Mouse (Mus musculus): ENCODE data around the gene Eipr1. TPM values are rescaled to one million over a fixed set of nuclear protein-coding genes. Genes with fewer than 3 reads are reported as not detected.

Gene Eipr1
- total and polyA plus RNA-seq, 2 experiments, result 6.7 to 18.1 TPM

GRCm38 (mm10) chr12:28859495-28860263 lies 108.1 kb downstream of the Eipr1 start:
- TF ChIP-seq CTCF (IDR thresholded peaks at IDR 0.05; ENCODE audit: low read depth, low read length) (no peak), POLR2A (IDR thresholded peaks at IDR 0.05; ENCODE audit: extremely low read depth, insufficient read depth, low read length) (no peak)
- no peak for DNase-seq (ENCODE audit: extremely low read depth, low read depth, low spot score)
- H3K27me3 ChIP-seq (ENCODE audit: control insufficient read depth, insufficient read depth, low read length), result no peaks in the 10 kb centered on the region
- H3K79me2 ChIP-seq (ENCODE audit: control insufficient read depth, insufficient read depth, low read length), result no peaks in the 10 kb centered on the region
- no peak overlapping the region for H3K9ac ChIP-seq (ENCODE audit: low read depth, low read length)
- no peak overlapping the region for H3K27ac ChIP-seq (replicated peaks; ENCODE audit: insufficient read depth, low read depth, low read length)
- no peak overlapping the region for H3K4me3 ChIP-seq (ENCODE audit: insufficient read depth, low read depth, low read length)
- H3K4me1 ChIP-seq (ENCODE audit: control insufficient read depth, insufficient read depth, low read length), result no peaks in the 10 kb centered on the region
- no peaks in the 10 kb centered on the region for H3K36me3 ChIP-seq (ENCODE audit: control insufficient read depth, insufficient read depth, low read length)
- 91% methylated on average over 11 of the region's 11 CpGs for WGBS

- no peak for DNase-seq (ENCODE audit: extremely low read depth, low read depth, low spot score)
- no peaks in the 10 kb centered on the region for H3K79me2 ChIP-seq (ENCODE audit: control insufficient read depth, insufficient read depth, low read length)
- H3K4me3 ChIP-seq (ENCODE audit: insufficient read depth, low read depth, low read length), result no peak overlapping the region
- no peaks in the 10 kb centered on the region for H3K36me3 ChIP-seq (ENCODE audit: control insufficient read depth, insufficient read depth, low read length)
- TF ChIP-seq POLR2A (IDR thresholded peaks at IDR 0.05; ENCODE audit: extremely low read depth, insufficient read depth, low read length) (no peak), CTCF (IDR thresholded peaks at IDR 0.05; ENCODE audit: low read depth, low read length) (no peak)
- no peaks in the 10 kb centered on the region for H3K4me1 ChIP-seq (ENCODE audit: control insufficient read depth, insufficient read depth, low read length)
- no peak overlapping the region for H3K27ac ChIP-seq (replicated peaks; ENCODE audit: insufficient read depth, low read depth, low read length)
- no peak overlapping the region for H3K9ac ChIP-seq (ENCODE audit: low read depth, low read length)
- WGBS, result 91% methylated on average over 5 of the region's 5 CpGs
- H3K27me3 ChIP-seq (ENCODE audit: control insufficient read depth, insufficient read depth, low read length), result no peaks in the 10 kb centered on the region
These were observed 108.6 kb downstream of the Eipr1 start for GRCm38 (mm10) chr12:28860264-28860560.

- Histone ChIP-seq H3K9ac (ENCODE audit: low read depth, low read length) (no peak overlapping the region), H3K27me3 (ENCODE audit: control insufficient read depth, insufficient read depth, low read length) (no peaks in the 10 kb centered on the region), H3K36me3 (ENCODE audit: control insufficient read depth, insufficient read depth, low read length) (0 out of 2 replicates have a peak, but pooled peaks cover 2% of the 10 kb centered on the region), H3K4me3 (ENCODE audit: insufficient read depth, low read depth, low read length) (no peak overlapping the region), H3K79me2 (ENCODE audit: control insufficient read depth, insufficient read depth, low read length) (no peaks in the 10 kb centered on the region), H3K27ac (replicated peaks; ENCODE audit: insufficient read depth, low read depth, low read length) (no peak overlapping the region), H3K4me1 (ENCODE audit: control insufficient read depth, insufficient read depth, low read length) (no peaks in the 10 kb centered on the region)
- no peak for DNase-seq (ENCODE audit: extremely low read depth, low read depth, low spot score)
- WGBS, result 93% methylated on average over 12 of the region's 12 CpGs
- TF ChIP-seq POLR2A (IDR thresholded peaks at IDR 0.05; ENCODE audit: extremely low read depth, insufficient read depth, low read length), result no peak
These were observed 111.7 kb downstream of the Eipr1 start for GRCm38 (mm10) chr12:28863260-28863659.

GRCm38 (mm10) chr12:28866121-28866520 lies 114.5 kb downstream of the Eipr1 start:
- Histone ChIP-seq H3K27me3 (ENCODE audit: control insufficient read depth, insufficient read depth, low read length) (no peaks in the 10 kb centered on the region), H3K9ac (ENCODE audit: low read depth, low read length) (no peak overlapping the region), H3K4me1 (ENCODE audit: control insufficient read depth, insufficient read depth, low read length) (no peaks in the 10 kb centered on the region), H3K36me3 (ENCODE audit: control insufficient read depth, insufficient read depth, low read length) (0 out of 2 replicates have a peak, but pooled peaks cover 2% of the 10 kb centered on the region), H3K4me3 (ENCODE audit: insufficient read depth, low read depth, low read length) (no peak overlapping the region), H3K79me2 (ENCODE audit: control insufficient read depth, insufficient read depth, low read length) (no peaks in the 10 kb centered on the region), H3K27ac (replicated peaks; ENCODE audit: insufficient read depth, low read depth, low read length) (no peak overlapping the region)
- no peak for TF ChIP-seq CTCF (IDR thresholded peaks at IDR 0.05; ENCODE audit: low read depth, low read length)
- no peak for TF ChIP-seq POLR2A (IDR thresholded peaks at IDR 0.05; ENCODE audit: extremely low read depth, insufficient read depth, low read length)
- no peak for DNase-seq (ENCODE audit: extremely low read depth, low read depth, low spot score)
- WGBS, result 97% methylated on average over 1 of the region's 1 CpGs

GRCm38 (mm10) chr12:28868794-28869193 lies 117.2 kb downstream of the Eipr1 start:
- H3K79me2 ChIP-seq (ENCODE audit: control insufficient read depth, insufficient read depth, low read length), result no peaks in the 10 kb centered on the region

GRCm38 (mm10) chr12:28872271-28872670 lies 120.7 kb downstream of the Eipr1 start:
- Histone ChIP-seq H3K4me1 (ENCODE audit: control insufficient read depth, insufficient read depth, low read length) (no peaks in the 10 kb centered on the region), H3K27me3 (ENCODE audit: control insufficient read depth, insufficient read depth, low read length) (no peaks in the 10 kb centered on the region), H3K27ac (replicated peaks; ENCODE audit: insufficient read depth, low read depth, low read length) (no peak overlapping the region), H3K4me3 (ENCODE audit: insufficient read depth, low read depth, low read length) (no peak overlapping the region), H3K9ac (ENCODE audit: low read depth, low read length) (no peak overlapping the region), H3K79me2 (ENCODE audit: control insufficient read depth, insufficient read depth, low read length) (no peaks in the 10 kb centered on the region), H3K36me3 (ENCODE audit: control insufficient read depth, insufficient read depth, low read length) (no peaks in the 10 kb centered on the region)
- TF ChIP-seq POLR2A (IDR thresholded peaks at IDR 0.05; ENCODE audit: extremely low read depth, insufficient read depth, low read length) (no peak), CTCF (IDR thresholded peaks at IDR 0.05; ENCODE audit: low read depth, low read length) (no peak)
- 72% methylated on average over 12 of the region's 12 CpGs for WGBS
- no peak for DNase-seq (ENCODE audit: extremely low read depth, low read depth, low spot score)

More at GRCm38 (mm10) chr12:28868794-28869193, 117.2 kb downstream of the Eipr1 start:
- no peaks in the 10 kb centered on the region for H3K27me3 ChIP-seq (ENCODE audit: control insufficient read depth, insufficient read depth, low read length)
- H3K4me1 ChIP-seq (ENCODE audit: control insufficient read depth, insufficient read depth, low read length), result no peaks in the 10 kb centered on the region
- over 99% methylated on average over 4 of the region's 4 CpGs for WGBS
- DNase-seq (ENCODE audit: extremely low read depth, low read depth, low spot score), result no peak
- no peak overlapping the region for H3K27ac ChIP-seq (replicated peaks; ENCODE audit: insufficient read depth, low read depth, low read length)
- H3K4me3 ChIP-seq (ENCODE audit: insufficient read depth, low read depth, low read length), result no peak overlapping the region
- H3K36me3 ChIP-seq (ENCODE audit: control insufficient read depth, insufficient read depth, low read length), result 0 out of 2 replicates have a peak, but pooled peaks cover 2% of the 10 kb centered on the region
- TF ChIP-seq POLR2A (IDR thresholded peaks at IDR 0.05; ENCODE audit: extremely low read depth, insufficient read depth, low read length) (no peak), CTCF (IDR thresholded peaks at IDR 0.05; ENCODE audit: low read depth, low read length) (no peak)
- no peak overlapping the region for H3K9ac ChIP-seq (ENCODE audit: low read depth, low read length)

Measured in liver, adult 2 months (tissue).